Mouse (Mus musculus) midbrain, embryonic 10.5 days (tissue): Measurements from ENCODE around the gene Bdh1. TPM values are rescaled to one million over a fixed set of nuclear protein-coding genes. Genes with fewer than 3 reads are reported as not detected.
"Not testable (repeated sequence)": the region's sequence is repeated elsewhere in the genome, so short reads cannot be mapped to it uniquely, and the experiment has no call there.

Source experiments
- DNase-seq: peaks from one replicate; pipeline ENCODE4 v3.0.0-alpha.2; 2017; ENCODE audit warnings: low spot score
- H3K27ac ChIP-seq: fragments of 300-500 bp; sonication (generic); replicated peaks from 2 replicates; pipeline ENCODE4 v1.5.1; 2016; ENCODE audit warnings: mild to moderate bottlenecking
- H3K27me3 ChIP-seq: fragments of 300-500 bp; sonication (generic); 2 replicates; pipeline ENCODE4 v1.6.1; 2016; ENCODE audit warnings: low read depth, mild to moderate bottlenecking; ENCODE audit not compliant: poor library complexity, severe bottlenecking
- H3K36me3 ChIP-seq: fragments of 300-500 bp; sonication (generic); 2 replicates; pipeline ENCODE4 v1.6.1; 2016; ENCODE audit warnings: mild to moderate bottlenecking, moderate library complexity
- H3K4me1 ChIP-seq: fragments of 300-500 bp; sonication (generic); 2 replicates; pipeline ENCODE4 v1.6.1; 2016
- H3K4me3 ChIP-seq: fragments of 300-500 bp; sonication (generic); 2 replicates; pipeline ENCODE4 v1.5.1; 2016; ENCODE audit warnings: mild to moderate bottlenecking, moderate library complexity
- H3K9me3 ChIP-seq: fragments of 300-500 bp; sonication (generic); replicated peaks from 2 replicates; pipeline ENCODE4 v1.6.1; 2016; ENCODE audit warnings: mild to moderate bottlenecking
- WGBS: fragments of 180-500 bp; shearing (Covaris S2); methylation state at CpG from one replicate; pipeline ENCODE4 v1.1.7; 2016; 5-methylcytosine and 5-hydroxymethylcytosine counted together
- polyA plus RNA-seq: library from polyadenylated mRNA; unstranded; fragments of >200 nt; fragmentation: Nextera tagmentation; extraction: Ambion mirVana; gene quantifications from 2 replicates; pipeline ENCODE4 v1.2.1, GENCODE M21; 2016

Bdh1 gene
- polyA plus RNA-seq, 1 experiment from 2014 or later = 11.2 TPM

DNA sequence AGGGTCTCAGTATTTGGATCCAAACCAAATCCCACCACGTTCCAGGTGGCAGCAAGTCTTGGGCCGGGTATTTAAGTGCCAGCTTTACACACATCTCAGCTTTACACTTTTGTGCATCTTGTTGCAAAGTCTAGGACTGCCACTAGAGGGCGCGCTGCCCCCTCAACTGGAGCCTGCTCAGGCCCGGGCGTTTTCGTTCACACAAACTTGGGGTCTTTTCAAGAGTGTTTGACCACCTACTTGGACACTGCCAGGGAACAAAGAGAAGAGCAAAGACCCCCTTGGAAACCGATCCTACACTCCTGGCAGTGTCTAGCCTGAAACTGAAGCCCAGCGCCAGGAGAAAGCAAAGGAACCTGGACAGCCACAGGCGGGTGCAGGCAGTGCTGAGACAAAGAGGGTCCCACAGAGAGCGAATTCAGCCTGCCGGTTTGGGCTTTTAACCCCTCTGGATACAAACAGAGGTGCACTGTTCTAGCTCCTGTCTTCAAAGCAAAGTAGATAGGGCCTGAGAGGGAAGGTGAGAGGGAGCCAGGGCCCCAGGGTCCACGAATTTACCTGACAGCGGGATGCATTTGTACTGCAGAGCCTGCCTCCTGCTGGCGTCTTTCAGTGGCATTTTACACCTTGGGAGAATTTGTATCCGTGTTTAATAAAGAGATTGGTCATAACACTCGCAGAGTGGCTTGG lies 36.3 kb downstream of the Bdh1 start:
- Histone ChIP-seq H3K36me3 (peaks cover 4% of the 10 kb centered on the region; the same call in 1 of the 2 replicates), H3K4me3 (peak overlapping the region; percentile 54), H3K9me3 (no peaks in the 10 kb centered on the region), H3K4me1 (peaks cover 25% of the 10 kb centered on the region), H3K27ac (peak overlapping the region; percentile 92), H3K27me3 (peaks cover 42% of the 10 kb centered on the region)
- WGBS = 5% methylated on average over 17 of the region's 17 CpGs
- peak; percentile 92 for DNase-seq

DNA sequence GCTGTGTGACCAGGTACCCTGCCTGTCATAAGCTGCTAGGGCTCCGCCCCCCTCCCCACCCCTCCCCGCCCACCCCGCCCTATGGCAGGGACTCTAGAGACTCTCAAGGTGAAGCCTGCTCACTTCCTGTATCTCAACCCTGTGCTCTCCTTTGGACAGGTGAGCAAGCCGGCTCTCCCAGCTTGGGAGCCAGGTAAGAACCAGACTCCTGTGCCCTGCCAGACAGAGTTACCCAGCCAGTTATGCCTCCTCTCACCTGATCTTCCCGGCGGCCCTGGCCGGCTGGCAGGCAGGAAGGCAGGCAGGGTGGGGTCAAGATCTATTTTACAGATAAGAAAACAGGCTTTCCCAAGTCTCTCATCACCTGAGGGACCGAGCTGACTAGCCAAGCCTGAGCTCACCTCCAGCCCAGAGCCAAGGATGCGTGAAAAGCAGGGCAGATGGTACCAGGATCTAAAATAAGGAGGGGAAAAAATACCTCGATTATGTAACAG lies 37.9 kb downstream of the Bdh1 start:
- H3K27ac ChIP-seq = no peak overlapping the region
- 36% methylated on average over 10 of the region's 10 CpGs for WGBS
- DNase-seq = no peak
- peaks cover 4% of the 10 kb centered on the region; the same call in 1 of the 2 replicates for H3K36me3 ChIP-seq
- peaks cover 24% of the 10 kb centered on the region for H3K4me1 ChIP-seq
- no peaks in the 10 kb centered on the region for H3K9me3 ChIP-seq
- no peak overlapping the region for H3K4me3 ChIP-seq
- peaks cover 46% of the 10 kb centered on the region for H3K27me3 ChIP-seq

DNA sequence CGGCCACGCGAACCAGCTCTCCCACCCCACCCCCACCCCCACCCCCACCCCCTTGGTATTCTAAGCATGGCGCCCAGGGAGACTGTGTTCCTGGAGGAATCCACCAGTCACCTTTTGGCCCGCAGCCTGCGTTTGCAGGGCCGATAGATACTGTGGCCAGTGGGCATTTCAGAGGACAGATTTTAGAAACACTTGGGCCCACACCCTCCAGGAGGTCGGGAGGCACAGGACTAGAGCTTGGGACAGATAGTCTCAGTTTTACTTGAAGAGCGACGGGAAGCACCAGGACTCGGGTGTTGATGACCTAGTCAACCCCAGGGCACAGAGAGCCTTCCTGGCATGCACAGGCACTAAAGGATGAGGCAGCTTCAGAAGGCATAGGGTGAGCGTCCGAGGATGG lies 38.4 kb downstream of the Bdh1 start:
- no peak for DNase-seq
- Histone ChIP-seq H3K9me3 (no peaks in the 10 kb centered on the region), H3K36me3 (peaks cover 4% of the 10 kb centered on the region; the same call in 1 of the 2 replicates), H3K4me1 (peaks cover 27% of the 10 kb centered on the region), H3K27ac (no peak overlapping the region), H3K27me3 (peaks cover 46% of the 10 kb centered on the region), H3K4me3 (no peak overlapping the region)
- 60% methylated on average over 13 of the region's 13 CpGs for WGBS

DNA sequence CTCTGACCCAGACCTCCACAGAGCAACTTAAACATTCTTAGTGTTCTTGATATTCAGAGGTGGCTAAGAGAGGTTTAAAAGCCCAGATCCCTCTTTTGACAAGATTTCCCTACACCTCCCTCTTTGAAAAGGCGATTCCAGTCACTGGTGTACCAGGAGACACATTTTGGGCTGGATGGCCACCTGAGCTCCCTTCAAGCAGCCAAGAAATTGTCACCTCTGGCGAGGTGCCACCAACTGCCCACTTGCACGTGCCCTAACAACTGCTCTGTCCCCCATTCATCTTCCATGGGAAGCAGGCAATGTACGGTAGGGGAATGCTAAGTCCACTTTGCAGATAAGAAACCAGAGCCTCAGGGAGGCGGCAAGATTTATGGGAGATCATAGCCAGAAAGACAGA lies 39.0 kb downstream of the Bdh1 start:
- Histone ChIP-seq H3K4me1 (peaks cover 27% of the 10 kb centered on the region), H3K36me3 (peaks cover 4% of the 10 kb centered on the region; the same call in 1 of the 2 replicates)

DNA sequence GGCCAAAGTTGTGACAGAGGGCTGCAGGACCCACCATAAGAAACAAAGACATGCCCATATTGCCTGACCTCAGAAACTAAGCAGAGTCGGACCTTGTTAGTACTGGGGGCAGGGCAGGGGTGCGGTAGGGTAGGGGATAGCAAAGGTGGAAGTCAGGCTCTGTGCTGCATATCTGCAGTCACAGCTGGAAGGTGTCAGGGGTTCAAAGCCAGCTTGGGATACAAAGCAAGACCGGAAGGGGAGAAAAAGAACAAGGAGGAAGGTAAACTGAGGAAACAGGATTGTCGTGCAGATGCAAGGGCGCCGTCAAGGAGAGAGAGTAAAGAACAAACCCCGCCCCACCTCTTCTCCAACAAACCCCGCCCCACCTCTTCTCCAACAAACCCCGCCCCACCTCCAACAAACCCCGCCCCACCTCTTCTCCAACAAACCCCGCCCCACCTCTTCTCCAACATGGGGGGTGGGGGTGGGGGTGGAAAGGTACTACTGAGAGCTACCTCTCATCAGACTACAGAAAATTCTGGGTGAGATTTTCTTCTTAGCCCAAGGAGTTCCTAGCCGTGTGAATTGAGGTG lies 40.1 kb downstream of the Bdh1 start:
- 23% methylated on average over 12 of the region's 12 CpGs for WGBS
- H3K27me3 ChIP-seq = peaks cover 46% of the 10 kb centered on the region
- H3K36me3 ChIP-seq = no peaks in the 10 kb centered on the region
- peaks cover 27% of the 10 kb centered on the region for H3K4me1 ChIP-seq
- H3K4me3 ChIP-seq = no peak overlapping the region
- H3K27ac ChIP-seq = no peak overlapping the region
- no peak for DNase-seq
- no peaks in the 10 kb centered on the region for H3K9me3 ChIP-seq

More for the DNA sequence above, 39.0 kb downstream of the Bdh1 start:
- Histone ChIP-seq H3K9me3 (no peaks in the 10 kb centered on the region), H3K4me3 (no peak overlapping the region), H3K27me3 (peaks cover 46% of the 10 kb centered on the region), H3K27ac (no peak overlapping the region)
- 86% methylated on average over 5 of the region's 5 CpGs for WGBS
- DNase-seq = no peak

DNA sequence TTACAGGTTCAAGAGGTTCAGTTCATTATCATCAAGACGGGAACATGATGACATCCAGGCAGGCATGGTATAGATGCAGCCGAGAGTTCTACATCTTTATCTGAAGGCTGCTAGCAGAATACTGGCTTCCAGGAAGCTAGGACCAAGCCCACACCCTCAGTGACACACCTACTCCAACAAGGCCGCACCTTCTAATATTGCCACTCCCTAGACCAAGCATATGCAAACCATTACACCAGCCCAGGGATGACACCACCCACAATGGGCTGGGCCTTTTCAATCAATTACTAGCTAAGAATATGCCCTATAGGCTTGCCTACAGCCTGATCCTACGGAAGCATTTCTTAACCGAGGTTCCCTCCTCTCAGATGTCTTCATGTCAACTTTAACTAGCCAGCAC lies 42.9 kb downstream of the Bdh1 start:
- 93% methylated on average over 5 of the region's 5 CpGs for WGBS
- no peak overlapping the region for H3K27ac ChIP-seq
- H3K4me3 ChIP-seq = no peak overlapping the region
- no peaks in the 10 kb centered on the region for H3K9me3 ChIP-seq
- H3K27me3 ChIP-seq = peaks cover 38% of the 10 kb centered on the region
- H3K4me1 ChIP-seq = peaks cover 12% of the 10 kb centered on the region
- no peak for DNase-seq
- H3K36me3 ChIP-seq = no peaks in the 10 kb centered on the region

DNA sequence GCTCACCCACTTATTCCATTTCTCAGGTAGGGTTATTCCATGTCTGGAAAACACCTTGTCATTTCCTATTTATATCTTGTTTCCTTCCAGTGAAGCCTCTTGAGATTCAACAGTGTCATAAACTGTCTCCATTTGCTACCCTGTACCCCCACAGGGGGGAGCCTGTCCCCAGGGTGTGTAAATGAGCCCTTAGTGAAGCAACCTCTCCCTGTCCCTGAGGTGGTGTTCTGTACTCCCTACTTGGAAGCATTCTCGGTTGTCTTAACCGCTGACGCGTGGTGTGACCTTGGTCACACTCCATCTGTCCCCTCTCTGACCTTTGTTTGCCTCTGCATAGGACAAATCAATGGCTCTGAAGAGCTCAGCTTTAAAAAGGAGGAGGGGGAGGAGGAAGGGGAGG lies 43.5 kb downstream of the Bdh1 start:
- Histone ChIP-seq H3K36me3 (no peaks in the 10 kb centered on the region), H3K4me3 (no peak overlapping the region), H3K27ac (no peak overlapping the region), H3K4me1 (peaks cover 6% of the 10 kb centered on the region), H3K9me3 (no peaks in the 10 kb centered on the region), H3K27me3 (peaks cover 31% of the 10 kb centered on the region)
- DNase-seq = no peak
- 42% methylated on average over 4 of the region's 4 CpGs for WGBS

DNA sequence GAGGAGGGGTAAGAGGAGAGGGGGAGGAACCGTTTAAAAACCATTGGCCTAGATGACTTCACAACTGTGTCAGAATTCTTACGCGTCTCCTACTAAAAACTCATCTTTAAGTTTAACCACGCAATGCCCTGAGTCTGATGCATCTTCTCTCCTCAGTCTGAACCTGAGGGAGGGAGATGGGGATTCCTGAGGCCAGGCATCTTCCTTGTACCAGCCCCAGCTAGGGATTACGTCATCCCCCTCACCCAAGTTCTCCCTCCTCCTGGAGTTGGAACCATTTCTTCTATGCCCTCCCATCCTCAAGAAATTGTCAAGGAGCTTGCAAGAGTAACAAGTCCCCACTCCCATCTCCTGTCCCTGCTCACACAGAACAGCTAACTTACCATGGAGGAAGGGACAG lies 44.0 kb downstream of the Bdh1 start:
- WGBS = 92% methylated on average over 5 of the region's 5 CpGs
- Histone ChIP-seq H3K4me1 (0 out of 2 replicates have a peak, but pooled peaks cover 5% of the 10 kb centered on the region), H3K36me3 (no peaks in the 10 kb centered on the region), H3K9me3 (no peaks in the 10 kb centered on the region), H3K4me3 (no peak overlapping the region), H3K27me3 (peaks cover 27% of the 10 kb centered on the region), H3K27ac (no peak overlapping the region)
- DNase-seq = no peak

DNA sequence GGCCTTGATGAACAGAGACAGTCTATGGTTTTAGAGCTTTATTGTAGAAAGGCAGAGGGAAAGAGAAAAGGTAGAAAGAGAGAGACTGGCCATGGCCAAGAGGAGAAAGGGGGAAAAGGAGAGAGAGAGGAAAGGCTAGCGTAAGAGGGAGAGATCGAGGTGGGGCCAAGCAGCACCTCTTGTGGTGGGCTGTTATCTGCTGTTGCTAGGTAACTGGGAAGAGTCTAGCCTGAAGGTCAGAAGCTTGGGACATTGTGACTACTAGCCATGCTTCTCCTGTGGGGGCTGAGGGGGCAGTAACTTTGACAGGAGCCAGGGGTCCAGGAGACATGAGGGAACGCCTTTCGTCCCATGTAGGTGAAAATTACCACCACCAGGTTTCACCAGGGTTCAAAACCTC lies 48.7 kb downstream of the Bdh1 start:
- not testable (repeated sequence) for H3K4me3 ChIP-seq, H3K27ac ChIP-seq, H3K27me3 ChIP-seq, H3K36me3 ChIP-seq, H3K4me1 ChIP-seq, DNase-seq, H3K9me3 ChIP-seq
- WGBS = 97% methylated on average over 4 of the region's 4 CpGs

DNA sequence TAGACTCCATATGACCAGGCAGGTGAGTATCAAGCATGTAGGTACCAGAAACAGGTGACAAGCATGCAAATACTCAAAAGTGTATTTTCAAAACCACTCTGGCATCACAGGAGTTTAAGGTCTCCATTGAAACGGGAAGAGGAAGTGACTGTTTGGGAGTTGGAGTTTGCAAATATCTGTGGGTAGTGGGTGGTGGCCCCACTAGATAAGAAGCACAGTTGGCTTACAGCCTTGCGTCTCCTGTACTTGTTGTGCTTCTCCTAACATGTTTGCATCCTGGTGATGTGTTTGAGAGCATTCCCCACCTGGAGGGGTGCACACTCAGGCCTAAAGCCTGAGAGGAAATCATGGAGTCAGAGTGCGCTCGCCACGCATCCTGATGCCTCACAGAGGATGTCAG lies 49.9 kb downstream of the Bdh1 start:
- Histone ChIP-seq H3K27ac (no peak overlapping the region), H3K4me3 (no peak overlapping the region), H3K36me3 (no peaks in the 10 kb centered on the region), H3K27me3 (no peaks in the 10 kb centered on the region), H3K4me1 (peaks cover 2% of the 10 kb centered on the region; the same call in 1 of the 2 replicates), H3K9me3 (no peaks in the 10 kb centered on the region)
- WGBS = 92% methylated on average over 5 of the region's 5 CpGs
- DNase-seq = no peak

DNA sequence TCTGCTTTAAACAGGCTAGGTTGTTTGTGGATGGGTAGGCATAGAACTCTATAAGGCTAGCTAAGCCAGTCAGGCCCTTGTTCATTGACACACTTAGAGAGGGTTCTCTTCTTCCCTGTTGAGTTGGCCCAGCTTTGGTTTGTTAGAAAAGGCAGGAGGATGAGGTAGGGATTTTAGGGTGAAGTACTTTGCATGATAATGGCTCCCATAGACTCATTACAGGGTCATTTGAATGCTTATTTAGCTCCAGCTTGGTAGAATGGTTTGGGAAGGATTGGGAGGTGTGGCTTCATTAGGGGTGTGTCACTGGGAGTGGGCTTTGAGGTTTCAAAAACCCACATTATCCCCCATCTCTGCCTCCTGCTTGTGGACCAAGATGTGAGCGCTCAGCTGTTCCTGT lies 51.1 kb downstream of the Bdh1 start:
- DNase-seq = no peak
- Histone ChIP-seq H3K9me3 (no peaks in the 10 kb centered on the region), H3K36me3 (no peaks in the 10 kb centered on the region), H3K27me3 (no peaks in the 10 kb centered on the region), H3K4me1 (peaks cover 8% of the 10 kb centered on the region; the same call in 1 of the 2 replicates), H3K4me3 (no peak overlapping the region), H3K27ac (no peak overlapping the region)
- WGBS = 100% methylated on average over 1 of the region's 1 CpGs

DNA sequence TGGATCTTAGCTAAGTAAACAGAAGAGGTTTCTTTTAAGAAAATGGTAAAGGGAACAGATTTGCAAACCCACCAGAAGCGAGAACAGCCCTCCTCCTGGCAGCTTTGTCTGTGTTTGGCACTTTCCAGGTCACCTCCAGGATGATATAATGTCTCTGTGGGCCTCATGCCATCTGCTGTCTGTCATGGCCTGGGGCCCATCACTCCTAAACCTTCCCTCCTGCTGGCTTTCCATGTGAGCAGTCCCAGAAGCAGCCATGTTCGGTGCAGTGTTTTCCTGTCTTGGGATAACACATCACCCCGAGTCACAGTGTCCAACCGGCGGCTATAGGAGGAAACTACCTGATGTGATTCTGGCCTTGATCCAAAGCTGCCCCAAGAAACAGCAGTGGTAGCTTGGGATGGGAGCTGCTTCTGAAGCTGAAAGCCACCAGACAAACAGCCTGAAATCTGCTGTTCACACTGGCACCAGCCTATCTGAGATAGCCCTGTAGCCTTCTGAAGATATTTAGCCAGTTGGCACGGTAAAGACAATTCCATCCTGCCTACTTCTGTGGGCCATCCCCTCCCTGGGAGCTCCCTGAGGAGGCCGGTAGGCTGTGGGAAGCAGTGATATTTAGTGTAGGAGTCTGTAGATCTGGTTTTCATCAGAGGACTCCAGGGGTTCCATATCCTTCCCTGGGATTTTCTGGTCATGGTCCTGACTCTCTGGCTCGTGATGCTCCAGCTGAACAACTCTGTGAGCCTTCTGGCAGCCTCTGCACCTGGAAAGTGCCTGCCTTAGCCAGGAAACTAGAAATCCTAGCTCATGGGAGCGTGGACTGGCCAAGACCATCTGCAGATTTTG lies 53.3 kb downstream of the Bdh1 start:
- WGBS = 82% methylated on average over 9 of the region's 9 CpGs
- Histone ChIP-seq H3K36me3 (no peaks in the 10 kb centered on the region), H3K9me3 (peaks cover 7% of the 10 kb centered on the region), H3K4me1 (peaks cover 8% of the 10 kb centered on the region; the same call in 1 of the 2 replicates), H3K27ac (no peak overlapping the region), H3K4me3 (no peak overlapping the region), H3K27me3 (no peaks in the 10 kb centered on the region)
- no peak for DNase-seq
